Mouse (Mus musculus): ENCODE measurements around the gene Rap1gds1.
A peak's percentile ranks its signal among the peaks of the same experiment; 100 is the strongest.

Rap1gds1 gene

GRCm38 (mm10) chr3:139048701-139049622 is 26.0 kb downstream of the Rap1gds1 start:
- DNase-seq, result no peak

GRCm38 (mm10) chr3:139042433-139042854 is 32.6 kb downstream of the Rap1gds1 start:
- peak; percentile 35 for DNase-seq

- DNase-seq, result no peak
These were observed 33.1 kb downstream of the Rap1gds1 start for GRCm38 (mm10) chr3:139041921-139042320.

- DNase-seq, result no peak
These were observed 38.0 kb downstream of the Rap1gds1 start for GRCm38 (mm10) chr3:139037030-139037429.

GRCm38 (mm10) chr3:139033179-139033578 is 41.8 kb downstream of the Rap1gds1 start:
- no peak for DNase-seq

- no peak for DNase-seq
These were observed 44.3 kb downstream of the Rap1gds1 start for GRCm38 (mm10) chr3:139030644-139031227.

GRCm38 (mm10) chr3:139025077-139025476 is 49.9 kb downstream of the Rap1gds1 start:
- no peak for DNase-seq

- DNase-seq, result no peak
These were observed 51.4 kb downstream of the Rap1gds1 start for GRCm38 (mm10) chr3:139023585-139023984.

GRCm38 (mm10) chr3:139012352-139012751 is 62.6 kb downstream of the Rap1gds1 start:
- DNase-seq, result peak; percentile 28

GRCm38 (mm10) chr3:139005669-139006068 is 69.3 kb downstream of the Rap1gds1 start:
- no peak for DNase-seq

- DNase-seq, result no peak
These were observed 72.2 kb downstream of the Rap1gds1 start for GRCm38 (mm10) chr3:139002774-139003173.

- no peak for DNase-seq
These were observed 74.7 kb downstream of the Rap1gds1 start for GRCm38 (mm10) chr3:139000071-139000867.

- no peak for DNase-seq
These were observed 81.5 kb downstream of the Rap1gds1 start for GRCm38 (mm10) chr3:138993473-138993872.

- DNase-seq, result no peak
These were observed 83.6 kb downstream of the Rap1gds1 start for GRCm38 (mm10) chr3:138991367-138991766.

- no peak for DNase-seq
These were observed 85.9 kb downstream of the Rap1gds1 start for GRCm38 (mm10) chr3:138989141-138989540.

- no peak for DNase-seq
These were observed 87.0 kb downstream of the Rap1gds1 start for GRCm38 (mm10) chr3:138988004-138988403.

GRCm38 (mm10) chr3:138982249-138982648 is 92.8 kb downstream of the Rap1gds1 start:
- no peak for DNase-seq

GRCm38 (mm10) chr3:138977413-138977812 is 97.6 kb downstream of the Rap1gds1 start:
- no peak for DNase-seq

GRCm38 (mm10) chr3:138967627-138968026 is 107.4 kb downstream of the Rap1gds1 start:
- DNase-seq, result no peak

- no peak for DNase-seq
These were observed 116.5 kb downstream of the Rap1gds1 start for GRCm38 (mm10) chr3:138958527-138958926.

GRCm38 (mm10) chr3:138955220-138955619 is 119.8 kb downstream of the Rap1gds1 start:
- DNase-seq, result no peak

- DNase-seq, result no peak
These were observed 125.9 kb downstream of the Rap1gds1 start for GRCm38 (mm10) chr3:138949081-138949480.

GRCm38 (mm10) chr3:138945516-138945915 is 129.5 kb downstream of the Rap1gds1 start:
- no peak for DNase-seq
